Mouse (Mus musculus) stomach, postnatal 0 days (tissue): ENCODE results near the gene Scaf4.

Experiments
- CTCF ChIP-seq: IDR thresholded peaks from 2 replicates; pipeline ENCODE4 v1.5.1; 2016; ENCODE audit warnings: antibody characterized with exemption, low read depth, mild to moderate bottlenecking, moderate library complexity
- EP300 ChIP-seq: optimal IDR thresholded peaks from 2 replicates; pipeline ENCODE3; 2016; ENCODE audit warnings: antibody characterized with exemption

DNA sequence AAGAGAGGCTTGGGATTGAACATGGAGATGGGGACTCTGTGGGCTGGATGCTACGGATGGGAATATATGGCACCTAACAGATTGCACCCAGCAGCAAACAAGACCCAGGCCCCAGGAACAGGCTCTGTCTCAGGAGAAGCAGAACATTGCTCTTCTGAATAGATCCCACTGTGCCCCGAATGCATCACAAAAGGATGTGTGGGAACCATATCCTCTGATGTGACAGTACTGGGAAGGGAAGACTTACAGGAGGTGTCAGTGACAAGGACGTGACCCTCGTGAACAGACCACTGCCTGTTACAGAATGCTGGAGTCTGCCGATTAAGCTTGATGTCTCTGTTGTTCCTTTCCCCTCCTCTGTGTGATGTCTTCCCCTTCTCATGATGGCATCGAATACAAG, 48.2 kb upstream of the Scaf4 start:
- no peak for TF ChIP-seq CTCF
- no peak for TF ChIP-seq EP300
